Mouse (Mus musculus): ENCODE measurements at regions not wholly inside any gene's neighbourhood (a gene's known extent, or its start where the extent isn't known, plus 50 kb on each side); places are given as distances from the start of the nearest gene placed in this dataset.

- Histone ChIP-seq H3K4me3 (ENCODE audit: insufficient read depth, low read length) (no peak overlapping the region), H3K4me1 (ENCODE audit: control insufficient read depth, insufficient read depth, low read length) (no peaks in the 10 kb centered on the region), H3K27ac (ENCODE audit: insufficient read depth, low read length) (no peak overlapping the region)
- TF ChIP-seq CTCF (IDR thresholded peaks at IDR 0.05; ENCODE audit: borderline replicate concordance, insufficient read depth, low read length) (no peak), POLR2A (IDR thresholded peaks at IDR 0.05; ENCODE audit: low read depth, low read length) (no peak)
Observed at GRCm38 (mm10) chr10:44615586-44615985, 87.3 kb upstream of the Prdm1 start.

- no peaks in the 10 kb centered on the region for H3K4me1 ChIP-seq (ENCODE audit: control insufficient read depth, insufficient read depth, low read length)
- TF ChIP-seq POLR2A (IDR thresholded peaks at IDR 0.05; ENCODE audit: low read depth, low read length) (no peak), CTCF (IDR thresholded peaks at IDR 0.05; ENCODE audit: borderline replicate concordance, insufficient read depth, low read length) (no peak)
- no peak overlapping the region for H3K27ac ChIP-seq (ENCODE audit: insufficient read depth, low read length)
- no peak overlapping the region for H3K4me3 ChIP-seq (ENCODE audit: insufficient read depth, low read length)
Observed at GRCm38 (mm10) chr10:44612571-44612970, 84.3 kb upstream of the Prdm1 start.

GRCm38 (mm10) chr10:44611399-44611798 lies 83.1 kb upstream of the Prdm1 start:
- H3K4me1 ChIP-seq (ENCODE audit: control insufficient read depth, insufficient read depth, low read length) = no peaks in the 10 kb centered on the region
- TF ChIP-seq CTCF (IDR thresholded peaks at IDR 0.05; ENCODE audit: borderline replicate concordance, insufficient read depth, low read length) (no peak), POLR2A (IDR thresholded peaks at IDR 0.05; ENCODE audit: low read depth, low read length) (no peak)
- H3K27ac ChIP-seq (ENCODE audit: insufficient read depth, low read length) = no peak overlapping the region

GRCm38 (mm10) chr10:44609187-44609586 lies 80.9 kb upstream of the Prdm1 start:
- TF ChIP-seq CTCF (IDR thresholded peaks at IDR 0.05; ENCODE audit: borderline replicate concordance, insufficient read depth, low read length) (no peak), POLR2A (IDR thresholded peaks at IDR 0.05; ENCODE audit: low read depth, low read length) (no peak)
- H3K4me1 ChIP-seq (ENCODE audit: control insufficient read depth, insufficient read depth, low read length) = no peaks in the 10 kb centered on the region
- H3K27ac ChIP-seq (ENCODE audit: insufficient read depth, low read length) = no peak overlapping the region
- H3K4me3 ChIP-seq (ENCODE audit: insufficient read depth, low read length) = no peak overlapping the region

More at GRCm38 (mm10) chr10:44611399-44611798, 83.1 kb upstream of the Prdm1 start:
- H3K4me3 ChIP-seq (ENCODE audit: insufficient read depth, low read length) = no peak overlapping the region

- Histone ChIP-seq H3K27ac (ENCODE audit: insufficient read depth, low read length) (no peak overlapping the region), H3K4me3 (ENCODE audit: insufficient read depth, low read length) (no peak overlapping the region), H3K4me1 (ENCODE audit: control insufficient read depth, insufficient read depth, low read length) (0 out of 2 replicates have a peak, but pooled peaks cover 3% of the 10 kb centered on the region)
- TF ChIP-seq POLR2A (IDR thresholded peaks at IDR 0.05; ENCODE audit: low read depth, low read length) = no peak
- no peak for TF ChIP-seq CTCF (IDR thresholded peaks at IDR 0.05; ENCODE audit: borderline replicate concordance, insufficient read depth, low read length)
Observed at GRCm38 (mm10) chr10:44607334-44607851, 79.1 kb upstream of the Prdm1 start.

- TF ChIP-seq CTCF (IDR thresholded peaks at IDR 0.05; ENCODE audit: borderline replicate concordance, insufficient read depth, low read length) = no peak
- no peak for TF ChIP-seq POLR2A (IDR thresholded peaks at IDR 0.05; ENCODE audit: low read depth, low read length)
Observed at GRCm38 (mm10) chr10:44604512-44604911, 76.2 kb upstream of the Prdm1 start.

GRCm38 (mm10) chr10:44603461-44603860 lies 75.2 kb upstream of the Prdm1 start:
- Histone ChIP-seq H3K4me3 (ENCODE audit: insufficient read depth, low read length) (no peak overlapping the region), H3K4me1 (ENCODE audit: control insufficient read depth, insufficient read depth, low read length) (peaks cover 9% of the 10 kb centered on the region; the same call in 1 of the 2 replicates), H3K27ac (ENCODE audit: insufficient read depth, low read length) (peak overlapping the region; percentile 79)
- TF ChIP-seq CTCF (IDR thresholded peaks at IDR 0.05; ENCODE audit: borderline replicate concordance, insufficient read depth, low read length) (no peak), POLR2A (IDR thresholded peaks at IDR 0.05; ENCODE audit: low read depth, low read length) (no peak)

More at GRCm38 (mm10) chr10:44604512-44604911, 76.2 kb upstream of the Prdm1 start:
- H3K4me3 ChIP-seq (ENCODE audit: insufficient read depth, low read length) = no peak overlapping the region
- peaks cover 9% of the 10 kb centered on the region; the same call in 1 of the 2 replicates for H3K4me1 ChIP-seq (ENCODE audit: control insufficient read depth, insufficient read depth, low read length)
- no peak overlapping the region for H3K27ac ChIP-seq (ENCODE audit: insufficient read depth, low read length)

GRCm38 (mm10) chr10:44601550-44601949 lies 73.2 kb upstream of the Prdm1 start:
- Histone ChIP-seq H3K4me1 (ENCODE audit: control insufficient read depth, insufficient read depth, low read length) (peaks cover 9% of the 10 kb centered on the region; the same call in 1 of the 2 replicates), H3K4me3 (ENCODE audit: insufficient read depth, low read length) (no peak overlapping the region), H3K27ac (ENCODE audit: insufficient read depth, low read length) (peak overlapping the region; percentile 79)
- no peak for TF ChIP-seq POLR2A (IDR thresholded peaks at IDR 0.05; ENCODE audit: low read depth, low read length)
- TF ChIP-seq CTCF (IDR thresholded peaks at IDR 0.05; ENCODE audit: borderline replicate concordance, insufficient read depth, low read length) = no peak

- peaks cover 9% of the 10 kb centered on the region; the same call in 1 of the 2 replicates for H3K4me1 ChIP-seq (ENCODE audit: control insufficient read depth, insufficient read depth, low read length)
- H3K4me3 ChIP-seq (ENCODE audit: insufficient read depth, low read length) = no peak overlapping the region
- peak overlapping the region; percentile 66 for H3K27ac ChIP-seq (ENCODE audit: insufficient read depth, low read length)
- TF ChIP-seq POLR2A (IDR thresholded peaks at IDR 0.05; ENCODE audit: low read depth, low read length) = no peak
- TF ChIP-seq CTCF (IDR thresholded peaks at IDR 0.05; ENCODE audit: borderline replicate concordance, insufficient read depth, low read length) = no peak
Observed at GRCm38 (mm10) chr10:44599964-44600334, 71.6 kb upstream of the Prdm1 start.

- H3K4me1 ChIP-seq (ENCODE audit: control insufficient read depth, insufficient read depth, low read length) = peaks cover 9% of the 10 kb centered on the region; the same call in 1 of the 2 replicates
- H3K4me3 ChIP-seq (ENCODE audit: insufficient read depth, low read length) = no peak overlapping the region
- peak overlapping the region; percentile 63 for H3K27ac ChIP-seq (ENCODE audit: insufficient read depth, low read length)
Observed at GRCm38 (mm10) chr10:44599331-44599963, 71.1 kb upstream of the Prdm1 start.

More at GRCm38 (mm10) chr10:44599331-44599963, 71.1 kb upstream of the Prdm1 start:
- TF ChIP-seq CTCF (IDR thresholded peaks at IDR 0.05; ENCODE audit: borderline replicate concordance, insufficient read depth, low read length) (no peak), POLR2A (IDR thresholded peaks at IDR 0.05; ENCODE audit: low read depth, low read length) (no peak)

Measured in embryonic fibroblast, embryonic 13.5 days (primary cell).